In the genomic region with DNA sequence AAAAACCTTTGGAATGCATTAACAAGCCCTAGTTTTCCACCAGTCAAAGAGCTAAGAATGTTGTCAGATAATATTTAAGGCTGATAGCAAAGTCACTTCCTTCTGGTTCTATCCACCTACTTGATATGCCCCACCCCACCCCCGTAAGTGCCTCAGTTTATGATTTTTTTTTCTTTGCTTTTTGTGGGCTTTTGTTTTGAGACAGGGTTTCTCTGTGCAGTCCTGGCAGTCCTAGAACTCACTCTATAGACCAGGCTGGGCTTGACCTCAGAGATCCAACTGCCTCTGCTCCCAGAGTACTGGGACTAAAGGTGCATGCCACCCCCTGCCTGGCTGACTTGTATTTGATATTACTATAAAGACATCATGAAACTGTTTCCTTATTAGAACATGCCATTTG, we compare ENCODE assay signal across 46 mouse cellular contexts. TPM values are rescaled to one million over a fixed set of nuclear protein-coding genes. Genes with fewer than 3 reads are reported as not detected.
"Had no signal": no experiment of that assay in that cellular context is flagged by ENCODE, and none has a peak within 500 bp of the region (broad histone marks: within the 10 kb centered on the region; RNA-seq: fewer than 3 reads in every experiment).

No protein-coding gene starts in this region.

- H3K27ac ChIP-seq: heart, embryonic 13.5 days; heart, embryonic 15.5 days; hindbrain, embryonic 10.5 days; hindbrain, embryonic 12.5 days; hindbrain, embryonic 13.5 days; hindbrain, embryonic 14.5 days; hindbrain, embryonic 15.5 days; hindbrain, postnatal 0 days; intestine, embryonic 15.5 days; kidney, embryonic 15.5 days; kidney, postnatal 0 days; layer of hippocampus, adult 2 months; left cerebral cortex, adult 2 months had no signal

- H3K36me3 ChIP-seq: heart, embryonic 12.5 days; heart, embryonic 13.5 days; heart, embryonic 15.5 days; hindbrain, embryonic 10.5 days; hindbrain, embryonic 12.5 days; hindbrain, embryonic 13.5 days; hindbrain, embryonic 15.5 days; intestine, embryonic 15.5 days; kidney, embryonic 15.5 days had no signal

- H3K4me3 ChIP-seq: heart, embryonic 12.5 days; heart, embryonic 13.5 days; heart, embryonic 15.5 days; hindbrain, embryonic 10.5 days; hindbrain, embryonic 12.5 days; hindbrain, embryonic 13.5 days; hindbrain, embryonic 15.5 days; intestine, embryonic 15.5 days; kidney, embryonic 15.5 days; layer of hippocampus, adult 2 months; left cerebral cortex, adult 2 months had no signal

- DNase-seq: heart, postnatal 10 days; heart, postnatal 14 days; heart, postnatal 36 days; heart, postnatal 4 days; kidney, adult 11 months; kidney, adult 18-20 months; kidney, adult 2 months; kidney, adult 8-10 months; kidney, adult 9 months; kidney, postnatal 10 days; kidney, postnatal 14 days; kidney, postnatal 25 days; kidney, postnatal 36 days; kidney, postnatal 4 days; layer of hippocampus, adult 9-11 months; layer of hippocampus, postnatal 36 days had no signal

- H3K4me2 ChIP-seq: heart, embryonic 11.5 days; heart, embryonic 12.5 days; heart, embryonic 13.5 days; heart, embryonic 15.5 days; hindbrain, embryonic 12.5 days; hindbrain, embryonic 13.5 days; hindbrain, embryonic 14.5 days; hindbrain, embryonic 15.5 days; intestine, embryonic 15.5 days; kidney, embryonic 15.5 days had no signal

- H3K4me1 ChIP-seq: heart, embryonic 12.5 days; heart, embryonic 13.5 days; heart, embryonic 15.5 days; hindbrain, embryonic 10.5 days; hindbrain, embryonic 12.5 days; hindbrain, embryonic 13.5 days; hindbrain, embryonic 15.5 days; intestine, embryonic 15.5 days; kidney, embryonic 15.5 days had no signal

- H3K9me3 ChIP-seq: heart, embryonic 13.5 days; hindbrain, embryonic 13.5 days; hindbrain, embryonic 15.5 days; intestine, embryonic 15.5 days; kidney, embryonic 15.5 days had no signal

- H3K9ac ChIP-seq: heart, embryonic 12.5 days; heart, embryonic 13.5 days; heart, embryonic 15.5 days; hindbrain, embryonic 12.5 days; hindbrain, embryonic 13.5 days; hindbrain, embryonic 14.5 days; hindbrain, embryonic 15.5 days; intestine, embryonic 15.5 days; kidney, embryonic 15.5 days had no signal

- H3K27me3 ChIP-seq: heart, embryonic 12.5 days; heart, embryonic 13.5 days; heart, embryonic 15.5 days; hindbrain, embryonic 12.5 days; hindbrain, embryonic 13.5 days; hindbrain, embryonic 15.5 days; intestine, embryonic 15.5 days; kidney, embryonic 15.5 days had no signal

- ATAC-seq: hindbrain, embryonic 16.5 days; hindbrain, postnatal 0 days; inflammation-experienced regulatory T-cells, adult 6 months; intestine, embryonic 15.5 days; intestine, embryonic 16.5 days; intestine, postnatal 0 days had no signal

RNA-seq across cellular contexts. Expression of a gene that starts 41.8 kb away (rescaled TPM):
- total RNA-seq: heart, postnatal 10 days; heart, postnatal 14 days; heart, postnatal 25 days; heart, postnatal 36 days; heart, postnatal 4 days; hematopoietic stem cell, adult 5-6 weeks; hindbrain, postnatal 0 days; left cerebral cortex, adult 18-20 months had no signal
- polyA plus RNA-seq: heart, embryonic 11.5 days; heart, embryonic 12.5 days; heart, embryonic 13.5 days; heart, embryonic 14.5 days; heart, embryonic 15.5 days; heart, embryonic 16.5 days; heart, postnatal 0 days; hindbrain, embryonic 10.5 days; hindbrain, embryonic 11.5 days; hindbrain, embryonic 12.5 days; hindbrain, embryonic 13.5 days; hindbrain, embryonic 14.5 days; hindbrain, embryonic 15.5 days; hindbrain, embryonic 16.5 days; hindbrain, postnatal 0 days; inflammation-experienced regulatory T-cells, adult 6 months; intestine, embryonic 14.5 days; intestine, embryonic 15.5 days; intestine, embryonic 16.5 days; intestine, postnatal 0 days; kidney, adult 2 months; kidney, embryonic 14.5 days; kidney, embryonic 15.5 days; kidney, embryonic 16.5 days; kidney, postnatal 0 days; large intestine, adult 2 months had no signal
